Mouse (Mus musculus) heart, postnatal 10 days (tissue): ENCODE measurements around the gene Bicc1. TPM values are rescaled to one million over a fixed set of nuclear protein-coding genes. Genes with fewer than 3 reads are reported as not detected.

Experiments
- DNase-seq, 2 experiments: peaks; one replicate each; pipeline ENCODE4 v3.0.0; 2021
- intact Hi-C: fragments of 180-260 bp; cut with DNase I; formaldehyde crosslinking; loops from one replicate; pipeline ENCODE4 v1.15.1; 2025
- total RNA-seq, 2 experiments: library from RNA; stranded (reverse); gene quantifications; 2 replicates each; pipeline ENCODE4 v1.2.3; 2021

The Bicc1 gene
- total RNA-seq, 2 experiments from 2014 or later = 33.6 to 36.8 TPM

DNA sequence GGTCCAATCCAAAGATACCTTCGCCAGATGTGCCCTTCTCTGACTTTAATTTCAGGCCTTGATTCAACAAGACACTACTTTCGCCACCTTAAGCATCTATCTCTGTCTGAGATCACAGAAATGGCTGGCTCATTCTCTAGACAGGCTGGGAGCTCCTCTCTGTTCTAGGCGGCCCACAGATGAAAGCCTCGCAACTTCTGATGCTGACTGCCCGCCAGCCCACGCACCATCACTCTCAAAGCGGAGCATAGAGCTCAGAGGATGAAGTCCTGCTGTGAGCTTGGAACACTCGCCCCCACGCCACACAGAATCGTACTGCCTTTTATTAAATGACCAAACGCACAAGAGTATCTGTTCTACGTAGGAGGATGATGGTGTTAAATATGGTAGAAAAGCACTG, 949 bp upstream of the Bicc1 start:
- intact Hi-C loops = no loop called here
- no peak for DNase-seq

DNA sequence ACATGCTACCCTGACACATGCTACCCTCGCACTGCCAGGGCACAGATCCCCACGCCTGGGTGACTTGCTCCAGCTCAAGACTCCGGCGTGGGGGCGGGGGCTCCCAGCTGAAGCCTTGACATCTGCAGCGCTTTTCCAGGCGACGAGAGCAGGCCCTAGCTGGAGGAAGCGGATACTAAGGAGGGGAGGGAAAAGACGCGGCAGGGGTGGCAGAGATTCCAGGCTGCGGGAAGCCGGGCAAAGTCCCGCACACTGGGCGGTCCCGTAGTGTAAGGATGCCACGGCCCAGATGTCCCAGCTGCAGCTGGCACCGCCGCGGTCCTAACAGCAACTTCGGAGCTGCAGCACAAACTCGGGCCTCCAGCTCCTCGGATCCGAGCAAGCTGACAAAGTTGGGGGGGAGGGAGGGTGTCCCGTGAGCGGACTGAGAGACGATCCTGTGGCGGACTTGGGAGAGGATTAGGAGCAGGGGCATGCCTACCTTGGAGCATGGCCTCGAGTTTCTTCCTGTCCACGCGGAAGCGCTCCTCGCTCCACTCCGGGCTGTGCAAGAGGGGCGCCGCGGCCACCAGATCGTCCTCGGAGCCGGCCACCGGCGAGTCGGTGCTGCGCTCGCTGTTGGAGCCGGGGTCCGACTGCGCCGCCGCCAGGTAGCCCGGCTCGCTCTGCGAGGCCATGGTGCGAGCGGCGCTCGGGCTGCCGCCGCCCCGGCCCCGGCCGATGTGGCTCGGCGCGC, 392 bp downstream of the Bicc1 start:
- peak; percentile 68 to 70 for DNase-seq
- intact Hi-C loops = loop anchor here (5.0 kb wide), 2 partner anchors 37 to 97 kb away; no protein-coding TSS in a partner anchor

- no peak for DNase-seq
- intact Hi-C loops = loop anchor here (5.0 kb wide), 2 partner anchors 34 to 94 kb away; no protein-coding TSS in a partner anchor
Observed at GRCm38 (mm10) chr10:71156569-71156968, 2.9 kb downstream of the Bicc1 start.

- intact Hi-C loops = no loop called here
- no peak for DNase-seq
Observed at GRCm38 (mm10) chr10:71153610-71154009, 5.9 kb downstream of the Bicc1 start.

DNA sequence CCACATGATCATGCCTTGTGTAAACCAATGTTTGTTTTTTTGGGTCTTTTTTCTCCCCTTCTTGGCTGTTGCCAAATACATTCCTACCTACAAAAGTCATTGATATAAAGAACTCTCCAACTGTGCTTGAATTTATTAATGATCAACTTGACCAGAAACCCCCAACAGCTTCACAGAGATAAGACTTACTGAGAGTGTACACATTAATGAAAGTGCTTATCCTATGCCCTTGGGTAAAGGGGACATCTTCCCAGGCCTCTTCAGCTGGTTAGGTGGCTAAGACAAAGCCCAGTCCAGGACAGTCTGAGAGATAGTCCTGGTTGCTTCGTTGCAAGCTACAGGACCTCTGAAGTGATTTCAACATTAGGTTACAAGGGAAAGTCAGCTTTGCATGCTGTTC, 6.4 kb downstream of the Bicc1 start:
- DNase-seq = no peak
- intact Hi-C loops = no loop called here

DNA sequence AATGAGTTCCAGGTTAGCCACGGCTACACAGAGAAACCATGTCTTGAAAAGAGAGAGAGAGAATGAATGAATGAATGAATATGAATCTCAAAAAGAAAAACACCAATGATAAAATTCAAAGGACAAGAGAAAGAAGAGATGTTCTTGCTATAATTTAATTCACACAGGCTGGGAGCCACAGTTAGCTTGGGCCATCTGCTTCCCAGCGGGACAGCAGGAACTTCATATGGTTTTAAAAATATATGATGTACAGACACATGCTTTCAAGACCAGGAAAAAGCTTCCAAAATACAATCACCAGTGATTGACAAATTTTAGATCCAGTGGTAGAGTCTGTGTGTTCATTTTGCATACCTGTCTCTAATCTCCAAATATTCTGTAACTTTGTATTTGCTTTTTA, 9.0 kb downstream of the Bicc1 start:
- intact Hi-C loops = no loop called here
- DNase-seq = no peak

DNA sequence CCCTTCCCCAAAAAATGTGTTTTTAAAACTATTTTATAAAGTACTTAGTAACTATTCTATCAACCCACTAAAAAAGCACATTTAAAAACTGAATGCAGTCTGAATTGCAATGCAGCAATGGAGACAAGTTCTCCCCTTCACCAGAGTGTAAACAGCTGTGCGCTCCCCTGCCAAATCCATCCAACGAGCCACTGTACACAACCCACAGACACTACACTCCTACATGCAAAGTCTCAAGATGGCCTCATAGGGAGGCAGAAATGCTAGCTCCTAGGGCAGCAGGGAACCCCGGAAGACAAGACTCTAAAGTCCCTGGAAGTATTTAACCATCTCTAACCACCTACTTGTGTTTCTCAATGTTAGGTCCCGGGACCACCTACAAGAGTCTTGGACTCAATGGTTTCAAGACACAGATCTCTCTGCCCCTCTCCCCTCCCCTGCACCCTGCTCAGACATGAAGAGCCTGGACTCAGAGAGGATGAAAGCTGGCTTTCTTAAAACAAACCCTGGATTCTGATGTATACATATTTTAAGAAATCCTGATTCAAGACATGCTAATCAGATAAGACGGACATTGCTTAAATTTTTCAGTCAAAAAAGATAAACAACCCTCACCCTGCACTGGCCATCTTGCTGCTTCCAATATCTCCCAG, 10.4 kb downstream of the Bicc1 start:
- intact Hi-C loops = no loop called here
- DNase-seq = no peak

GRCm38 (mm10) chr10:71148226-71148625, 11.3 kb downstream of the Bicc1 start:
- intact Hi-C loops = no loop called here

GRCm38 (mm10) chr10:71146681-71147615, 12.6 kb downstream of the Bicc1 start:
- no peak for DNase-seq
- intact Hi-C loops = no loop called here

More at GRCm38 (mm10) chr10:71148226-71148625, 11.3 kb downstream of the Bicc1 start:
- DNase-seq = no peak

- DNase-seq = no peak
- intact Hi-C loops = no loop called here
Observed at GRCm38 (mm10) chr10:71145801-71146200, 13.7 kb downstream of the Bicc1 start.

DNA sequence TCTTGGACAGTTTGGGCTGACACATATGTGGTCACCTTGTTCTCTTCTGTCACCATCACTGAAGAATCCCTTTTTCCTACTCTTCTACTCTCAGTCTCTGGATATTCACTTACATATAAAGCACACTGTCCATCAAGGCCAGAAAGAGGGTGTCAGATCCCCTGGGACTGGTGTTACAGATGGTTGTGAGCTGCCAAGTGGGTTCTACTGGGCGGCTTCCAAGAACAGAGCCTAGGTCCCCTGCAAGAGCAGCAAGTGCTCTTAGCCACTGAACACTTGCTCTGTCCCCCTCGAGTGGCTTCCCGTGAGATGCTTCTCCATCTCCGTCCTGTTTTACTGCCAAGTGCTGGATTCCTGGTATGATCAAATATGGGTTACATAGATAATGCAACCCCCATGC, 15.3 kb downstream of the Bicc1 start:
- intact Hi-C loops = no loop called here
- no peak for DNase-seq

GRCm38 (mm10) chr10:71142568-71142967, 16.9 kb downstream of the Bicc1 start:
- DNase-seq = no peak
- intact Hi-C loops = no loop called here

- intact Hi-C loops = no loop called here
- DNase-seq = no peak
Observed at GRCm38 (mm10) chr10:71140281-71140845, 19.1 kb downstream of the Bicc1 start.

DNA sequence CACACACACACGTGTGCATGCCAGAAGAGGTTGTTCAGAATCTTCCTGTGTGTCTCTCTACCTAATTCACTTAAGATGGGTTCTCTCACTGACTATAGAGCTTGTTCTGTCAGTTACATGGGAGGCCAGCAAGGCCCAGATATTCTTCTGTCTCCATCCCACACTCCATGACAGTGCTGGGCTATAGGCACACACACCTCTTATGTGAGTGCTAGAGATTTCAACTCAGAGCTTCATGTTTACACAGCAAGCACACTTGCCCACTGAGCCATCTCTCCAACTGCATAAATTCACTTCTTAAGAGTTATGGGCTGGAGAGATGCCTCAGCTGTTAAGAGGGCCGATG, 20.7 kb downstream of the Bicc1 start:
- no peak for DNase-seq
- intact Hi-C loops = no loop called here

DNA sequence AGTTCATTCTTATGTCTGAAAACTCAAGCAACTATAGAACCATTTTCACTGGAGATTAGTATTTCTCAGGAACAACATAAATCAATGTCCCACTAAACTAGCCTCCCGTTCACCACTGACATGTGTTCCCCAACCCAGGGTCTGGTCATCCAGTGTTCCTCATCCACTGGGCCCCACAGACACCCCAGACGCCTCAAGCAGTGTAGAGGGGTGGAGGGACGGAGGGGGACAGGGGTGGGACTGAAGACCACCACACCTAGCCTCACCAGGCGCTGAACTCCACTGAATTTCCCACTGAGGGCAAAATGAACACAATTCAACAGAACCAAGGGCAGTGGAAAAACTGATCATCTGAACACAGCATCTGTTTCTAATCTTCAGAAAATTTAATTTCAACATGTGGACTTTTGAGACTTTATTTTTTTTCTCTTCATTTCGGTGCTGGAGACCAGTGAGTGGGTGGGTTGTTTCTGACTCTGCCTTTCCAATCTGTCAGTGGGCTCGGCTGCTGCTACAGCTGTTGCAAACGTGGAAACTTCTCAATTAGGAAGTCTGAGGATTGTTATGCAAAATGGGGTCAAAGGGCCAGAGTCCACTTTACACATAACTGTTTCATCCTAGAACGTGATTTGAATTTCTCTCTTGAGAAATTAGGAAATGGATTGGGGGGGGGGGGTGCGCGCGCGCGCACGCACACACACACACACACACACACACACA, 21.2 kb downstream of the Bicc1 start:
- no peak for DNase-seq
- intact Hi-C loops = no loop called here

DNA sequence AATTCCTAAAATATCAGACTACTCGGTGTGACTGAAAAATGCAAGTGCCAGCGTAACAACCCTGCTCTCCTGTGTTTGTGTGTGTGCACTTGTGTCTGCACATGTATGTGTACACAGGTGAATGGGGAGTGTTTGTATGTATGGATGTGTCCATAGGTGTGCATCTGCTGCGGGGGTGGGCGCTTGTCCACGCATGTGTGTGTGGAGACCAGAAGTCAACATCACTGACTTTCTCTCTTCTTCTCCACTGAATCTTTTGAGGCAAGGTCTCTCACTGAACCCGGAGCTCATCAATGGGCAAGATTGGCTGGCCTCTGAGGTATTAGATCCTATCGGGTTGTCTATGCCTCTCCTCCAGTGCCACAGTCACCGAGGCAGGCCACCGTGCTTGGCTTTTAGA, 21.9 kb downstream of the Bicc1 start:
- intact Hi-C loops = no loop called here
- no peak for DNase-seq

DNA sequence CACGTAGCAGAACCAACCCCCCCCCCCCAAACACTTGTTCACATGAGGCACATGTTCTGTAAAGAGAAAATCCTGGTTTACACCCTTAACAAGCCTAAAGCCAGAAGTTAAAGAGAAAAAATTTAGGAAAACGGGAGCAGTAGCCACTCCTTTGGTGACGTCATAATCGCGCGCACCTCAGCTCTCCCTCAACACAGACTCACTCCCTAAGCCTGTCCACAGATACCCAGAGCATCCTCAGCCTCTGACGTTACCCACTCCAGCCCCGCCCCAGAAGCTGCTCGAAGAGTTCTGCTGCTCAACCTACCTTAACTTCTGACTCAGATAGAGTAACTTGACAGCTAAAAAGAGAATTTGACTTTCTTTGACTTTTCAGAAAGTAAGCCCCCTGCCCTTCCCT, 28.2 kb downstream of the Bicc1 start:
- intact Hi-C loops = no loop called here
- DNase-seq = no peak

GRCm38 (mm10) chr10:71130261-71130660, 29.2 kb downstream of the Bicc1 start:
- intact Hi-C loops = no loop called here
- DNase-seq = no peak

- no peak for DNase-seq
- intact Hi-C loops = no loop called here
Observed at GRCm38 (mm10) chr10:71127951-71128331, 31.6 kb downstream of the Bicc1 start.

- intact Hi-C loops = no loop called here
- DNase-seq = no peak
Observed at GRCm38 (mm10) chr10:71127278-71127950, 32.1 kb downstream of the Bicc1 start.
